Mouse (Mus musculus) intestine, embryonic 15.5 days (tissue): ENCODE measurements around the gene Dnajc16. TPM values are rescaled to one million over a fixed set of nuclear protein-coding genes. Genes with fewer than 3 reads are reported as not detected.

Experiments
- ATAC-seq: fragments of 200-750 bp; cut with Nextera tagmentation; 2 replicates; pipeline ENCODE4 v1.8.0; 2017; ENCODE audit warnings: moderate TSS enrichment, moderate library complexity
- H3K27ac ChIP-seq: fragments of 300-500 bp; sonication (generic); 2 replicates; pipeline ENCODE4 v1.5.1; 2015; ENCODE audit warnings: mild to moderate bottlenecking, inconsistent platforms
- H3K27me3 ChIP-seq: fragments of 300-500 bp; sonication (generic); replicated peaks from 2 replicates; pipeline ENCODE4 v1.6.1; 2015; ENCODE audit warnings: inconsistent platforms
- H3K36me3 ChIP-seq: fragments of 300-500 bp; sonication (generic); 2 replicates; pipeline ENCODE4 v1.6.1; 2015; ENCODE audit warnings: inconsistent platforms
- H3K4me1 ChIP-seq: fragments of 300-500 bp; sonication (generic); replicated peaks from 2 replicates; pipeline ENCODE4 v1.6.1; 2015; ENCODE audit warnings: inconsistent platforms
- H3K4me2 ChIP-seq: fragments of 300-500 bp; sonication (generic); replicated peaks from 2 replicates; pipeline ENCODE4 v1.6.1; 2015; ENCODE audit warnings: mild to moderate bottlenecking, inconsistent platforms
- H3K4me3 ChIP-seq: fragments of 300-500 bp; sonication (generic); replicated peaks from 2 replicates; pipeline ENCODE4 v1.5.1; 2015; ENCODE audit warnings: inconsistent platforms
- H3K9ac ChIP-seq: fragments of 300-500 bp; sonication (generic); 2 replicates; pipeline ENCODE4 v1.6.1; 2015; ENCODE audit warnings: inconsistent platforms
- H3K9me3 ChIP-seq: fragments of 300-500 bp; sonication (generic); 2 replicates; pipeline ENCODE4 v1.6.1; 2016; ENCODE audit warnings: inconsistent platforms
- WGBS: fragments of 180-500 bp; shearing (Covaris S2); methylation state at CpG from one replicate; pipeline ENCODE4 v1.1.7; 2015; 5-methylcytosine and 5-hydroxymethylcytosine counted together
- polyA plus RNA-seq: library from polyadenylated mRNA; unstranded; fragments of >200 nt; fragmentation: Nextera tagmentation; extraction: Ambion mirVana; gene quantifications from 2 replicates; pipeline ENCODE4 v1.2.1, GENCODE M21; 2015

The Dnajc16 gene
- polyA plus RNA-seq, 1 experiment from 2014 or later = 4.4 TPM

DNA sequence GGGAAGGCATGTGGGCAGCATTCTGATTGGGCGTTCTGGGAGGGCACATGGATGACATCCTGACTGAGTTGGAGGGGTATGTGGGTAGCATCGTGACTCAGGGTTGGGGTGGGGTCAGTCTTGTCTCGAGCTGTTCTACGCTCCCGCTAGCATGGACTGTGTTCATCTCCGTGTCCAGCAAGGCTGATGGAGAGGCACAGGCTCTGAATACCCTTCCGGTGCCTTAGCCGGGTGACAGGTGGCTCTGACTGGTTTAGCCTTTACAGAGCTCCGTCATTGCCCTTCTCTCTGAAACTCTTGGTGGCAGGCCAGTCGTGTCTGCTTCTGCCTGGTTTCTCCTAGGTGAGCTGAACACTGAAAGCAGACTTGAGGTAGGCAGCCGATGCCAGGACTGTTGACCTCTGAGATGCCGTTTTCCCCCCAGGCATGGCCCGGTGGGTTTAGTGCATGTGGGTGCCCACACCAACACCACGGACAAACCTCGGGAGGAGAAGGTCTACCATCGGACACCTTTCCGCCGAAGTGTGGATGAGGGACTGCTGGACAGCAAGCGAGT, 35.3 kb downstream of the Dnajc16 start:
- WGBS = 87% methylated on average over 19 of the region's 19 CpGs
- Histone ChIP-seq H3K27me3 (no peaks in the 10 kb centered on the region), H3K36me3 (no peaks in the 10 kb centered on the region), H3K4me2 (no peak overlapping the region), H3K9me3 (no peaks in the 10 kb centered on the region), H3K9ac (no peak overlapping the region), H3K4me1 (peaks cover 10% of the 10 kb centered on the region), H3K27ac (no peak overlapping the region), H3K4me3 (no peak overlapping the region)
- ATAC-seq = no peak

GRCm38 (mm10) chr4:141752076-141752421, 38.7 kb downstream of the Dnajc16 start:
- no peaks in the 10 kb centered on the region for H3K9me3 ChIP-seq
- ATAC-seq = peak; percentile 79
- no peaks in the 10 kb centered on the region for H3K27me3 ChIP-seq
- H3K27ac ChIP-seq = peak overlapping the region; percentile 44; the same call in 1 of the 2 replicates
- no peaks in the 10 kb centered on the region for H3K36me3 ChIP-seq
- H3K4me2 ChIP-seq = no peak overlapping the region
- no peak overlapping the region for H3K9ac ChIP-seq
- peaks cover 10% of the 10 kb centered on the region for H3K4me1 ChIP-seq
- 4% methylated on average over 4 of the region's 4 CpGs for WGBS
- no peak overlapping the region for H3K4me3 ChIP-seq

DNA sequence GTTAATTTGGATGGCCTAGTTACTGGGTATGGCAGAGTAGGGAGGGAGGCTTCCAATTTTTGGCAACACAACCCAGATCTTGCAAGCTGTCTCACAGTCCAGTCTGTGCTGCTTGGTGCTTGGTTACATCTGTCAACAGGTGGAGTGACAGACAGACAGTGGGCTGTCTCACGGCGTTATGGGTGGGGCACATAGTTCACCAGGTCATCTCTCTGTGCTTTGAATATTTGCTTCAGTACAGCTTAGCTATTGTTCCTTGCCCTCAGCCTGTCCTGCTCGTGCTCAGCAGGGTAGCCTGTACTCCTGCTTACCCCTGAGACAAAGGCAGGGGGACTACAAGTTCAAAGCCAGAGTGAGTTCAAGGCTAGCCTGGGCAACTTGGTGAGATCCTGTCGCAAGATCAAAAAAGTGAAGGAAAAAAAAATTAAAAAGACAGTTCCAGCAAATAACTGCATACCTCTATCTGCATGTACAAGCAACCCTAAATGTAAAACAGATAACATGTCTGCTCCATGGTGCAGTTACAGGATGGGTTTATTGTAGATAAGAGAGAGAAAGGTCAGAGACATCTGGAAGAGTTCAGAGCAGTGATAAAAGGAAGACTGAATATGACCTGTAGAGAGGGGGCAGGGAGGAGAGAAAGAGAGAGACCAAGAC, 39.2 kb downstream of the Dnajc16 start:
- Histone ChIP-seq H3K4me1 (peaks cover 14% of the 10 kb centered on the region), H3K4me2 (no peak overlapping the region), H3K4me3 (no peak overlapping the region), H3K27me3 (no peaks in the 10 kb centered on the region), H3K36me3 (no peaks in the 10 kb centered on the region), H3K27ac (no peak overlapping the region), H3K9me3 (no peaks in the 10 kb centered on the region), H3K9ac (no peak overlapping the region)
- peak; percentile 73 for ATAC-seq
- 48% methylated on average over 4 of the region's 4 CpGs for WGBS

DNA sequence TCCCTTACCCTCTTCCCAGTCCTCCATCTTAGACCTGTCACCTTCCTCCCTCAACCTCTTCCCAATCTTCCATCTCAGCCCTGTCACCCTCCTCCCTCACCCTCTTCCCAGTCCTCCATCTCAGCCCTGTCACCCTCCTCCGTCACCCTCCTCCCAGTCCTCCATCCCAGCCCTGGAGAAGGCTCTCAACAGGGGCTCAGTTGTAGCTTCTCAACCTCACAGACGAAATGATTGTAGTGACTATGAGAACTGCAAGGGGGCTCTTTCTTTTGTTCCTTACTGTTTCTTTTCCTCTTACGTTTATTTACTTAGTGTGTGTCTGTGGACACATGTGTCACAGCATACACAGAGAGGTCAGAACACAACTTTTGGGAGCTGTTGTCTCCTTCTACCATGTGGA, 39.9 kb downstream of the Dnajc16 start:
- no peaks in the 10 kb centered on the region for H3K36me3 ChIP-seq
- H3K4me1 ChIP-seq = peaks cover 16% of the 10 kb centered on the region
- no peak overlapping the region for H3K4me3 ChIP-seq
- H3K27me3 ChIP-seq = no peaks in the 10 kb centered on the region
- no peak overlapping the region for H3K27ac ChIP-seq
- H3K9ac ChIP-seq = no peak overlapping the region
- no peak overlapping the region for H3K4me2 ChIP-seq
- no peaks in the 10 kb centered on the region for H3K9me3 ChIP-seq
- no peak for ATAC-seq
- WGBS = 75% methylated on average over 3 of the region's 3 CpGs

- H3K27me3 ChIP-seq = no peaks in the 10 kb centered on the region
- no peak for ATAC-seq
- H3K9me3 ChIP-seq = no peaks in the 10 kb centered on the region
- no peaks in the 10 kb centered on the region for H3K36me3 ChIP-seq
- H3K4me3 ChIP-seq = no peak overlapping the region
- H3K4me2 ChIP-seq = no peak overlapping the region
- no peak overlapping the region for H3K9ac ChIP-seq
- 42% methylated on average over 11 of the region's 11 CpGs for WGBS
- H3K4me1 ChIP-seq = peaks cover 16% of the 10 kb centered on the region
- no peak overlapping the region for H3K27ac ChIP-seq
Observed at GRCm38 (mm10) chr4:141749557-141749956, 41.2 kb downstream of the Dnajc16 start.

DNA sequence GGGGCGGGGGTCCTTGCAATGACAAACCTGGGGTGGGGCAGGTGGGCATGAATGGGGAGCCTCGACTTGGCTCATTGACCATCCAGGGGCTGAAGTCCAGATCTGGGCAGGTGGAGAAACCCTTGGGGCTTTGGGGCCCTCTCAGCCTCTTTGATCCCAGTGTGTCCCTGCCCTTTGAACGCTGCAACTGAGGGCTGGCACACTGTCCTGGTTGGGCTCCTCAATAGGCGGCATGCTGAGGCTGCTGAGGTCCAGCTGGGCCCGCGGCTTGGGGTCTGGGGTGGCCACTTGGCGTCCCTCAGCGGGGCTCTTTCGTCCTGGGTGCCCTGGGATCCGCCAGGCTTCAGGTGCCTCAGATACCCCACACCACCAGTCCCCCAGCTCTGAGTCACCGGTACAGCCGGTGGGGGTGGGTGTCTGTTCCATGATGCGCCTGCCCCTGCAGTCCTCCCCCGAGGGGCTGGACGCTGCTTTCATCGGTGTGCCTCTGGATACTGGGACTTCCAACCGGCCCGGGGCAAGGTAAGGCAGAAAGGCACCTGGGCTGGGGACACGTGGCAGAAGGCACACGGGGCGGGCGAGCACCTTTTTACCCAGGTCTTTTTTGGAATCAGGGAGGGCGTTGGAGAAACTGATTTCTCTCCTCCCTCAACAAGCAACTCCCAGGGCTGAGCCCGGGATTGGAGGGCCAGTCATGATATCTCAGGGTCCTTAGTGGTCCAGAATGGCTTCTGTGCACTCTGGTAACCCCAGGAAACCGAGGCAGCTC, 44.0 kb downstream of the Dnajc16 start, which contains the start of gene Agmat:
Gene Agmat (plus strand): TSS at position 95 of the 769 bp plus-strand sequence.
- ATAC-seq = peak; percentile 73
- WGBS = 23% methylated on average over 25 of the region's 25 CpGs
- peak within 1 kb of the TSS; percentile 32 for H3K9ac ChIP-seq
- peak within 1 kb of the TSS; percentile 50 for H3K4me2 ChIP-seq
- H3K36me3 ChIP-seq = no peaks in the 10 kb centered on the region
- peak within 1 kb of the TSS; percentile 39 for H3K4me3 ChIP-seq
- H3K27me3 ChIP-seq = no peaks in the 10 kb centered on the region
- peak within 1 kb of the TSS; percentile 54 for H3K27ac ChIP-seq
- peaks cover 15% of the 10 kb centered on the region for H3K4me1 ChIP-seq
- no peaks in the 10 kb centered on the region for H3K9me3 ChIP-seq

GRCm38 (mm10) chr4:141742381-141742780, 48.4 kb downstream of the Dnajc16 start:
- ATAC-seq = no peak
- peak overlapping the region; percentile 42; the same call in 1 of the 2 replicates for H3K27ac ChIP-seq
- no peak overlapping the region for H3K4me2 ChIP-seq
- no peaks in the 10 kb centered on the region for H3K36me3 ChIP-seq
- no peak overlapping the region for H3K4me3 ChIP-seq
- 87% methylated on average over 4 of the region's 4 CpGs for WGBS
- no peaks in the 10 kb centered on the region for H3K9me3 ChIP-seq
- H3K4me1 ChIP-seq = 0 out of 2 replicates have a peak, but pooled peaks cover 9% of the 10 kb centered on the region
- H3K9ac ChIP-seq = no peak overlapping the region
- H3K27me3 ChIP-seq = no peaks in the 10 kb centered on the region

DNA sequence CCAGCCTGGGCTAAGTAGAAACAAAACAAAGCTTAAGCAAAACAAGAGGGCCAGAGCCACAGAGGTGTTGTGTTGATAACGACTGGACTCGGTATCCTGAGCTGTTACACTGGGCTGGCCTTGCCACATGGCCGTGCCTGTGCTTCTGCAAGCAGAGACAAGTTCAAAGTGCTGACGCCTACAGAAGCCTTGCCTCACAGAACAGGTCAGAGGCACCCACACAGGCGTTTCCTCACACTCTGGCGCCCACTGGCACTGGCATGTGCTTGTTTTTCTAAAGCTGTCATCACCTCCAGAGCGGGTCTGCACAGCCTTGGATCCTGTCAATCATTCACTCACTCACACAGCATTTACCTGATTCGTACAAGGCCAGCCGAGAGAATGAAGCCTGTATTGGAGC, 48.9 kb downstream of the Dnajc16 start:
- H3K4me1 ChIP-seq = 0 out of 2 replicates have a peak, but pooled peaks cover 9% of the 10 kb centered on the region
- H3K9ac ChIP-seq = no peak overlapping the region
- 34% methylated on average over 9 of the region's 9 CpGs for WGBS
- H3K9me3 ChIP-seq = no peaks in the 10 kb centered on the region
- H3K4me3 ChIP-seq = no peak overlapping the region
- no peaks in the 10 kb centered on the region for H3K36me3 ChIP-seq
- no peaks in the 10 kb centered on the region for H3K27me3 ChIP-seq
- ATAC-seq = peak; percentile 89
- peak overlapping the region; percentile 42; the same call in 1 of the 2 replicates for H3K27ac ChIP-seq
- H3K4me2 ChIP-seq = no peak overlapping the region

DNA sequence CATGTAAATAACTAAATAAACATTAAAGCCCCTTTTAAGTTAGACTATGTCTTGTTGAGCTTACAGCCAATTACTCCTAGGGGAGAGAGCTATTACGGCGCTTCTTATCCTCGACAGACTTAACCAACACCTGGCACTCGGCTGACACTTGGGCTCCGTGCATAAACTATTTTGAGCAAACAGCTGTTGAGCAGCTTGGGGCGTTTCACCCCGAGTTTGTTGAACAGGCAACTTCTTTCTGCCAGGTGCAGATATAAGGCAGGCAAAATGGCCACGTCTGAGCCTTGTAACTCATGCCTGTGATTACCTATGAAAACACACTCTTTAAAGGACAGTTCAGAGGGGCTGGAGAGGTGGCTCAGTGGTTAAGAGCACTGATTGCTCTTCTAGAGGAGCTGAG, 52.7 kb downstream of the Dnajc16 start:
- Histone ChIP-seq H3K27ac (no peak overlapping the region), H3K4me2 (no peak overlapping the region), H3K9ac (no peak overlapping the region), H3K27me3 (no peaks in the 10 kb centered on the region), H3K4me1 (0 out of 2 replicates have a peak, but pooled peaks cover 12% of the 10 kb centered on the region), H3K4me3 (no peak overlapping the region), H3K9me3 (no peaks in the 10 kb centered on the region), H3K36me3 (no peaks in the 10 kb centered on the region)
- no peak for ATAC-seq
- WGBS = 73% methylated on average over 8 of the region's 8 CpGs

DNA sequence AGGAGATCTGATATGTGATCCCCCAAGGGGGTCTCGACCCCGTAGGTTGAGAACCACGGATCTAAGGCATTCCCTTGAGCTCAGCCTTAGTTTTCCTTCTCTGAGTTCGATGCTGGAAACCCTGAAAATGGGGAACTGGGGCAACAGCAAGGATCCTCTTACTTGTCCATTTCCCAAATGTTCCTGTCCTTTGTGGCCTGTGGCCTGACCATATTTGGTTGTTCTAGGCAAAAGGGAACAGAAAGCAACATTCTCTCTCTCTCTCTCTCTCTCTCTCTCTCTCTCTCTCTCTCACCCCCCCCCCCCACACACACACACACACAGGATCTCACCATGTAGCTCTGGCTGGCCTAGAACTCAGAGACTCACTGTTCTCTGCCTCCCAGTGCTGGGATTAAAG, 53.9 kb downstream of the Dnajc16 start:
- Histone ChIP-seq H3K36me3 (no peaks in the 10 kb centered on the region), H3K9me3 (no peaks in the 10 kb centered on the region), H3K4me3 (no peak overlapping the region), H3K4me1 (0 out of 2 replicates have a peak, but pooled peaks cover 8% of the 10 kb centered on the region), H3K4me2 (no peak overlapping the region), H3K27ac (no peak overlapping the region), H3K9ac (no peak overlapping the region), H3K27me3 (no peaks in the 10 kb centered on the region)
- 67% methylated on average over 4 of the region's 4 CpGs for WGBS
- no peak for ATAC-seq

DNA sequence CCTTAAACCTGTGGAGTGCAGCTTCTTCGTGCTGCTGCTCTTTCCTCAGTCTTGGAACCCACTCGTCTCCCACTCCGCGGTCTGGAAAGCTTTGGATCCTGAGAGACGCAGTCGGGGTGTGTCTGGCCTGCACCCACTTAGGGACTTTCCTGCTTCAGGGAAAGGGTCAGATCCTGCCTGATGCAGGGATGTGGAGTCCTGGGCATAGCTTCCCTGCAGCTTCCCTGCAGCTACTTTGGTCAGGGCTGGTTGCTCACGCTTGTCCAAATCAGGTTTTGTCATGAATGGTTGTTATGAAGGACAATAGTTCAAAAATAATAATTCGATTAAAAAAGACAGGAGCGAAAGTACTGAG, 55.5 kb downstream of the Dnajc16 start:
- peak overlapping the region; percentile 61 for H3K4me2 ChIP-seq
- peaks cover 16% of the 10 kb centered on the region; the same call in 1 of the 2 replicates for H3K4me1 ChIP-seq
- 27% methylated on average over 9 of the region's 9 CpGs for WGBS
- no peaks in the 10 kb centered on the region for H3K9me3 ChIP-seq
- peak overlapping the region; percentile 18; the same call in 1 of the 2 replicates for H3K9ac ChIP-seq
- H3K27ac ChIP-seq = peak overlapping the region; percentile 74
- H3K4me3 ChIP-seq = peak overlapping the region; percentile 26
- ATAC-seq = no peak; the same call in 1 of the 2 replicates
- no peaks in the 10 kb centered on the region for H3K36me3 ChIP-seq
- no peaks in the 10 kb centered on the region for H3K27me3 ChIP-seq

DNA sequence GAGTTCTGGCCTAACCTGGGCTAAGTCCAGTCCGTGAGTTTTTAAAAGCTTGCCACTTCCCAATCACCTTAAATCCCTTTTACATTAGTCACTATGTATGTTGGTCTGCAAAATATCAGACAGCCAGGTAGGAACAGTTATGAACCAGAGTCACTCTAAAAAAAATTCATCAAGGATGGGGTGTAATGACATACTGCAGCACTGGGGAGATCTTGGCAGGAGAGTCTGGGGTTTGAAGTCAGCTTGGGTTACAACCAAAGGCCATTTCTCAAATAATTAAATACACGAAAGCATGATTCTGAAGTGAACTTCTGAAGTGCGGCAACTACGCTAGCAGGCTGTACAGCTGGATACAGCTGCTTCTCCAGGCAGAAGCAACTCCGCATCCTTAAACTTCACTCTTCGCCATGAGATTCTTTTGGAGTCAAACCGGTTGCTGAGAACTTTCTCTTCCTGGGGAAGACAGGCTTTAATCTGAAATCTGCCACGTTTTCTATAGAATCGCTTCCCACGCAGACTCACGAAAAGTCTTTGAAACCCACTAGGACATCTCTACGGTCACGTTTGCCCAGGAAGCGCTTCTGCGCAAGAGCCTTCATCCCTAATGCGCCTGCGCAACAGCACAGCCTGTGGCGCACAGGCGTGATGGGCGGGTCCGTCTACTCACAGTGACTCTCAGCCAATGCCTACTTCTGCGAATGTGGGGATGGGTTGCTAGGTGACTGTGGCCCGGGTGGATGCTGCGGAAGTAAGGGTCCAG, 56.1 kb downstream of the Dnajc16 start:
- WGBS = 6% methylated on average over 24 of the region's 24 CpGs

More for the DNA sequence above, 56.1 kb downstream of the Dnajc16 start:
- no peaks in the 10 kb centered on the region for H3K9me3 ChIP-seq
- H3K4me1 ChIP-seq = peaks cover 17% of the 10 kb centered on the region; the same call in 1 of the 2 replicates
- H3K9ac ChIP-seq = peak overlapping the region; percentile 18
- H3K27ac ChIP-seq = peak overlapping the region; percentile 74
- H3K36me3 ChIP-seq = no peaks in the 10 kb centered on the region
- no peaks in the 10 kb centered on the region for H3K27me3 ChIP-seq
- peak overlapping the region; percentile 26 for H3K4me3 ChIP-seq
- H3K4me2 ChIP-seq = peak overlapping the region; percentile 61
- peak; percentile 94 for ATAC-seq
